Mouse (Mus musculus): ENCODE data around the gene Klf4.

Gene Klf4

DNA sequence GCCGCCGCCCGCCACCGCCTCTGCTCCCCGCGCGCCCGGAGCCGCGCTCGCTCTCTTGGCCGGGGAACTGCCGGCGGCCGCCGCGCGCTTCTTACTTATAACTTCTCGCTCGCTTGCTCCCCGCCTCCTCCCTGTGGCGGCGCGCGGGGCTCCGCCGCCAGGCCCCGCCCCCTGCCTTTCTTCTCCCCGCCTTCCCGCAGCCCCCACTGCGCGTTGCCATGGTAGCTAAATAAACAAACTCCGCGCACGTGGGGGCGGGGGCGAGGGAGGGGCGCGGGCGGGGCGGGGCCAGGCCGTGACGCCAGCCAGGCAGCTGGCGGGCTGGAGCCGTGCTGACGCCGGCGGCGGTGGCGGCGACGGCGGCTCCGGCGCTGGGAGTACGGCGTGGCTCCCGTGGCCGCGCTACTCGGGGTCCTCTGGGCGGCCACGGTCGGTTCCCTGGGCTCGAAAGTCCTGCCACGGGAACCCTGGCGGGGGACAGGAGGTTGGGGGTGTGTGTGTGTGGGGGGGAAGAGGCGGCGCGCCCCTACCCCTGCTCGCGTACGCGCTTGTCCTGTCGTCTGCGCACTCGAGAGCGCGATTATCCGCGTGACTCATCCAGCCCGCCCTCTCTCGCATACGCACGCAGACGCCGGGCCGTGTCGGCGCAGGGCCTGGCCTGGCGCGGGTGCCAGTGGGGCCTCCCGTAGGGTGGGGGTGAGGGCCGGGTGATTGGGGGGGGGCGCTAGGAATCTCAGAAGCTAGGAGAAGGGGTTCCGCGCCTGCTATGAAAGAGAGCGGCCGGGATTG lies at the start of gene Klf4:
Klf4 (minus strand) TSS at position 60 of the 789 bp plus-strand sequence.
- in situ Hi-C loops (cut with MboI, MseI) = no loop called here

- in situ Hi-C loops (cut with MboI, MseI) = no loop called here
These were observed 39.2 kb upstream of the Klf4 start for GRCm38 (mm10) chr4:55571432-55571831.

- in situ Hi-C loops (cut with MboI, MseI) = no loop called here
These were observed 35.7 kb upstream of the Klf4 start for GRCm38 (mm10) chr4:55567986-55568385.

DNA sequence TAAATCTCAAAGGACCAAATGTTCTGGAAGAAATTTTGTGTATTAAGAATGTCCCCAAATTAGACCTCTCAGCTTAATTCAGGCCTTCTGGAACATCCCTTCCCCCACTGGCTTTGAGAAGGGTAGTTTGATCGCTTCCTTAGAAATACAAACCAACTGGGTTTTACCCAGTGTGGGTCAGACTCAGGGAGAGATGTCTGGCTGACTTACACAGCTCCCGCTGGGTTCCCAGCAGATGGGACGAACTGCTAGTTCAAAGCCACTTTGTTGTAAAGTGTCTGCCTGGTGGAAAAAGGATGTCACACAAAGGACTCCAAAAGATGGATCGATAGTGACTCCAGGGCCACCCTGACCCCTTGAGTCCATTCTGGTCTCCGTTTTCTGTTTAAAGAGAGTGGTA lies 35.3 kb upstream of the Klf4 start:
- in situ Hi-C loops (cut with MboI, MseI) = no loop called here

GRCm38 (mm10) chr4:55564317-55564716 lies 32.1 kb upstream of the Klf4 start:
- in situ Hi-C loops (cut with MboI, MseI) = no loop called here

- in situ Hi-C loops (cut with MboI, MseI) = no loop called here
These were observed 30.8 kb upstream of the Klf4 start for GRCm38 (mm10) chr4:55563050-55563449.

- in situ Hi-C loops (cut with MboI, MseI) = no loop called here
These were observed 29.8 kb upstream of the Klf4 start for GRCm38 (mm10) chr4:55562062-55562461.

- in situ Hi-C loops (cut with MboI, MseI) = no loop called here
These were observed 14.6 kb upstream of the Klf4 start for GRCm38 (mm10) chr4:55546869-55547268.

GRCm38 (mm10) chr4:55542753-55543152 lies 10.5 kb upstream of the Klf4 start:
- in situ Hi-C loops (cut with MboI, MseI) = no loop called here

DNA sequence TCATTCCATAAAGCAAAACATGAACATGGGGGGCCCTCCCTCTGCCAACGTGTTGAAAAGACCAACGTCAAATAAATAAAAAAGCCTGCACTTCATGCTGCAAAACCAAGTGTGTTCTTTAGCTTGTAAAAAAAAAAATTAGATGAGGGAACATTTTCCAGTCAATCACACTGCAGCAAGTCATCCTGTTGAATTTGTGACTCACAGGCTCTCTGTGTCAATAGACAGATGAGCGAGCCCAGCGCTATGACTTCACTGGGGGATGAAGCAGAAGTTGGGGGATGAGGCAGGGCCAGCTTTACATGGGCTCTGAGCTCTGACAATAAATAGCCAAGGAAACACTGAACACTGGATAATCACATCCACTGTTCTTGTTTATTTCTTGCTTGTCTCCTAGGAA lies 9.4 kb upstream of the Klf4 start:
- in situ Hi-C loops (cut with MboI, MseI) = no loop called here

GRCm38 (mm10) chr4:55541221-55541620 lies 9.0 kb upstream of the Klf4 start:
- in situ Hi-C loops (cut with MboI, MseI) = no loop called here

GRCm38 (mm10) chr4:55535012-55535411 lies 2.7 kb upstream of the Klf4 start:
- in situ Hi-C loops (cut with MboI, MseI) = no loop called here

DNA sequence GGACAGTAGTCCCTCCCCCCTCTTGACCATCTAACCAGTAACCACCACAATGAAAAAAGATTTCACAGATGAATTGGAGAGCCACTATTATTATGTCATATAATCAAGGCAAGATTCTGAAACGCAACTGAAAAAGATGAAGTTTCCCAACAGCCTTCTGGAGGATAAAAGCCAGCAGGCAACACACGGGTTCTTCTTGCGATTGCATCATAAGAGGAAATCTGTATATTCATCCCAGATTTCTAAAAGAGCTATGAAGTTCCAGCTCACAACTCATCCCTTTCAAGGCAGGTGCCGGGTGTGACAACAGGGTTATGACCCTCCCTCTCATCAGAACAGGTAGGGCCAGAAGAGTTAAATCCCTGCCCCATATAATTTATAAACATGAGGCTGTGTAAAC lies 2.2 kb upstream of the Klf4 start:
- in situ Hi-C loops (cut with MboI, MseI) = no loop called here

GRCm38 (mm10) chr4:55533803-55534254 lies 1.6 kb upstream of the Klf4 start:
- in situ Hi-C loops (cut with MboI, MseI) = no loop called here

- in situ Hi-C loops (cut with MboI, MseI) = no loop called here
These were observed 1.0 kb upstream of the Klf4 start for GRCm38 (mm10) chr4:55533196-55533802.

- in situ Hi-C loops (cut with MboI, MseI) = no loop called here
These were observed 335 bp downstream of the Klf4 start for GRCm38 (mm10) chr4:55531856-55532406.

GRCm38 (mm10) chr4:55531096-55531855 lies 990 bp downstream of the Klf4 start:
- in situ Hi-C loops (cut with MboI, MseI) = no loop called here

DNA sequence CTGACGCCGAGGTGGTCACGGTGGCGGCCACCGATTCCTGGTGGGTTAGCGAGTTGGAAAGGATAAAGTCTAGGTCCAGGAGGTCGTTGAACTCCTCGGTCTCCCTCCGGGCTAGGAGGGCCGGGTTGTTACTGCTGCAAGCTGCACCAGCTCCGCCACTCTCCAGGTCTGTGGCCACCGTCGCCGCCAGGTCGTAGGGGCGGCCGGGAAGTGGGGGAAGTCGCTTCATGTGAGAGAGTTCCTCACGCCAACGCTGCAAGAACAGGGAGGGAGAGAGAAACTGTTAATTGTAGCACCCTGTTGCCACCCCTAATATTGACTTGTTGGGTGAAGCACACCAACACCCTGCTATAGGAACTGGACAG lies 1.6 kb downstream of the Klf4 start:
- in situ Hi-C loops (cut with MboI, MseI) = no loop called here

- in situ Hi-C loops (cut with MboI, MseI) = no loop called here
These were observed 2.0 kb downstream of the Klf4 start for GRCm38 (mm10) chr4:55530236-55530635.

DNA sequence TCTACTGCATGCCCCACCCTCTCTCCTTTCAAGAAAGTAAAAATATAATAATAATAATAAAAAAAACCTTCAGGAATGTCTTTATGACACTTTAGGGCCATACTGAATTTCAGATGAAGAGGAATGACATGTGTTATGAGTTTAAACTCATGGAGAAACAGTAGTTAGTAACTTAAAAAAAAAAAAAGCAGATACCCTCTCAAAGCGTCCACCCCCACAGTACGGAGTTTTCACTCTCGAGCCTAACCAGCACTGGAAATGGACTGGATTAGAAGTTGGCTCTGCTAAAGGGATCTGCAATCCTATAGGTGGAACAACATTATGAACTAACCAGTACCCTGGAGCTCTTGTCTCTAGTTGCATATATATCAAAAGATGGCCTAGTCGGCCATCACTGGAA lies 3.9 kb downstream of the Klf4 start:
- in situ Hi-C loops (cut with MboI, MseI) = no loop called here

DNA sequence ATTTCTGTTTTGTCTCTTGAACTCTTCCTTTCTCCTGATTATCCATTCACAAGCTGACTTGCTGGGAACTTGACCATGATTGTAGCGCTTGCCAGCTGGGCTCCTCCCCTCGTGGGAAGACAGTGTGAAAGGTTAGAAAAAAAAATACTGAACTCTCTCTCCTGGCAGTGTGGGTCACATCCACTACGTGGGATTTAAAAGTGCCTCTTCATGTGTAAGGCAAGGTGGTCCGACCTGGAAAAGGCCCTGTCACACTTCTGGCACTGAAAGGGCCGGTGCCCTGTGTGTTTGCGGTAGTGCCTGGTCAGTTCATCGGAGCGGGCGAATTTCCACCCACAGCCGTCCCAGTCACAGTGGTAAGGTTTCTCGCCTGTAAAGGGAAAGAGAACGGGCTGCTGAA lies 4.3 kb downstream of the Klf4 start:
- in situ Hi-C loops (cut with MboI, MseI) = no loop called here

Measured in T-helper 1 cell (primary cell).